Mouse (Mus musculus) kidney, embryonic 14.5 days (tissue): Measurements from ENCODE around the gene B3gntl1. TPM values are rescaled to one million over a fixed set of nuclear protein-coding genes. Genes with fewer than 3 reads are reported as not detected.

Experiments
- ATAC-seq: fragments of 200-750 bp; cut with Nextera tagmentation; 2 replicates; pipeline ENCODE4 v1.8.0; 2017; ENCODE audit warnings: moderate number of reproducible peaks, mild to moderate bottlenecking, moderate TSS enrichment, moderate library complexity; ENCODE audit not compliant: low FRiP score, low TSS enrichment
- H3K27ac ChIP-seq: fragments of 300-500 bp; sonication (generic); 2 replicates; pipeline ENCODE4 v1.5.1; 2014; ENCODE audit warnings: low read depth, mild to moderate bottlenecking, low read length, moderate library complexity, mixed read lengths
- H3K27me3 ChIP-seq: fragments of 300-500 bp; sonication (generic); 2 replicates; pipeline ENCODE4 v1.6.1; 2014; ENCODE audit warnings: mild to moderate bottlenecking, low read length; ENCODE audit not compliant: control insufficient read depth, insufficient read depth
- H3K36me3 ChIP-seq: fragments of 300-500 bp; sonication (generic); 2 replicates; pipeline ENCODE4 v1.6.1; 2014; ENCODE audit warnings: low read length, mixed read lengths; ENCODE audit not compliant: control insufficient read depth, insufficient read depth
- H3K4me1 ChIP-seq: fragments of 300-500 bp; sonication (generic); 2 replicates; pipeline ENCODE4 v1.6.1; 2014; ENCODE audit warnings: low read length, mixed read lengths; ENCODE audit not compliant: control insufficient read depth, insufficient read depth
- H3K4me2 ChIP-seq: fragments of 300-500 bp; sonication (generic); replicated peaks from 2 replicates; pipeline ENCODE4 v1.6.1; 2014; ENCODE audit warnings: low read depth, mild to moderate bottlenecking, low read length
- H3K4me3 ChIP-seq: fragments of 300-500 bp; sonication (generic); 2 replicates; pipeline ENCODE4 v1.5.1; 2014; ENCODE audit warnings: mild to moderate bottlenecking, low read length
- H3K9ac ChIP-seq: fragments of 300-500 bp; sonication (generic); 2 replicates; pipeline ENCODE4 v1.6.1; 2014; ENCODE audit warnings: low read depth, mild to moderate bottlenecking, low read length, moderate library complexity
- H3K9me3 ChIP-seq: fragments of 300-500 bp; sonication (generic); 2 replicates; pipeline ENCODE4 v1.6.1; 2016; ENCODE audit warnings: low read length; ENCODE audit not compliant: control insufficient read depth
- whole genome bisulfite sequencing: fragments of 180-500 bp; shearing (Covaris S2); extraction: QIAGEN DNeasy Blood & Tissue Kit; methylation state at CpG from one replicate; pipeline ENCODE4 v1.1.7; 2014; 5-methylcytosine and 5-hydroxymethylcytosine counted together
- polyA plus RNA-seq: library from polyadenylated mRNA; unstranded; fragments of >200 nt; fragmentation: Nextera tagmentation; extraction: Ambion mirVana; gene quantifications from 2 replicates; pipeline ENCODE4 v1.2.1, GENCODE M21; 2014

The B3gntl1 gene
- polyA plus RNA-seq, 1 experiment from 2014 or later = 7.6 TPM

DNA sequence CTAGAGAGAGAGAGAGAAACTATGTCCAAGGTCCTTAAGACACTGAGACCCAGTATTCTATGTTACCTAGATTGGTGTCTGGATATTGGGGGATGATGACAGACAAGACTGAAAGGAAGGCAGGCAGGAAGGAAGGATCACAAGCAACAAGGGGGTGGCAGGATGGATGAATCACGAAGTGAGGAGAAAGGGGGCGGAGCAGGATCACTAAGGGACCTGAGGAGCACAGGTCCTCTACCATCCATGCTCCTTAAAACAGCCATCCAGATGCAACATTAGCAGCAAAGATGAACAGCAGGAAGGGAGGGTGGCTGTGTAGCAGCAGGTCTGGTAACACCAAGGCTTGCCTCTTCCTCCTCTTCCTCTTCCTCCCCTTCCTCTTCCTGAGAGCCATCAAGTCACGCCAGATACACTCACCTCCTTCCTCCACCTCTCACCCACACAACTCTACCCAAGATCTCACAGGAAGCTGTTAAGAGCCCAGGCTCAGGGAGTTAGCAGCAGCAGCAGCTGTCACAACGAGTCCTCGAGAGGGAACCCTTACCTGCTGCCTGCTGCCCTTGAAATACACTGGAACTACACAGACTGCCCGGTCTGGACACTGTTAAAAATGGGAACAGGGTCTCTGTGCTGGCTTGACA is 17.7 kb downstream of the B3gntl1 start:
- no peaks in the 10 kb centered on the region for H3K36me3 ChIP-seq
- H3K4me2 ChIP-seq = no peak overlapping the region
- H3K4me1 ChIP-seq = no peaks in the 10 kb centered on the region
- no peak overlapping the region for H3K4me3 ChIP-seq
- H3K27me3 ChIP-seq = no peaks in the 10 kb centered on the region
- H3K9me3 ChIP-seq = no peaks in the 10 kb centered on the region
- no peak for ATAC-seq
- H3K27ac ChIP-seq = no peak overlapping the region
- no peak overlapping the region for H3K9ac ChIP-seq
- WGBS = 71% methylated on average over 6 of the region's 6 CpGs

DNA sequence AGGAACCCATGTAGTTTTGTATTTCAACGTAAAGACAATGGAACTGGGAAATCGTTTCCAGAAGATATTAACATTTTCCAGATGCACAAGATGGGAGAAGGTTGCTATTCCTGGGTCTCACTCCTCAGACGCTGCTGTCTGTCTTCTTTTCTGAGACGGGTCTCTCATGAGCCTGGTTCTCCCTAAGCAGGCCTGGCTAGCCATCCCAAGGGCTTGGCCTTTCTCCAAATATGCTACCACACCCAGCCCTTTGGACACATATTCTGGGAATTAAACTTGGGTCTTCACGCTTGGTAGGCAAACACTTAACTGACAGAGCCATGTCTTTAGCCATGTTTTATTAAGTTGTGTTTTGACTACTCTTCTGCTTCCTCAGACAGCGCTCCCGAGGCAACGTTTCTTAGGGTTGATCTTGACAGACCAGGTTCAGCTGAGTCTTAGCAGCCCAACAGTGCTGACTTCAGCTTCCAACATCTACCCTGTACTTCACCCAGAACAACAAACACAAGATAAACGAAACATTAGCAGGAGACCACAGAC is 18.5 kb downstream of the B3gntl1 start:
- no peaks in the 10 kb centered on the region for H3K9me3 ChIP-seq
- ATAC-seq = no peak
- no peaks in the 10 kb centered on the region for H3K36me3 ChIP-seq
- H3K27me3 ChIP-seq = no peaks in the 10 kb centered on the region
- 84% methylated on average over 9 of the region's 9 CpGs for WGBS
- no peaks in the 10 kb centered on the region for H3K4me1 ChIP-seq
- no peak overlapping the region for H3K4me3 ChIP-seq
- H3K4me2 ChIP-seq = no peak overlapping the region
- H3K9ac ChIP-seq = no peak overlapping the region
- no peak overlapping the region for H3K27ac ChIP-seq

DNA sequence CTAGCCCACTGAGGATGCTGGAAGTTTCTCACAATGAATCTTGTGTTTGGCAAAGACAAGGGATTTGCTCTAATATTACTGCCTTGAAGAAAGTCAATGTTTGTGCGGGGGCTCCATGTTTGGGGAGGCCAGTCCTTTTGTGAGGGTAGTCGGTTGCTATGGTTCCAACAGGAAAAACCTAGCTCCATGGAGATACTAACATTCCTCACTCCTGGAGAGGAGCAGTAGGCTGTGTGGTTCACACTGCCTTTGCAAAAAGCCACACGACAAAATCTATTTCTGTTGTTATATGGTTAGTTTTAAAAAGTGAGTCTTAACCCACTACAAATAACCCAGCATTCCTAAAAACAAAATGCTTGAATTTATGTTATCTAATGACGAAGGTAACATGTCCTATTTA is 19.3 kb downstream of the B3gntl1 start:
- Histone ChIP-seq H3K4me3 (no peak overlapping the region), H3K9me3 (no peaks in the 10 kb centered on the region), H3K9ac (no peak overlapping the region), H3K27ac (no peak overlapping the region), H3K36me3 (no peaks in the 10 kb centered on the region), H3K4me1 (no peaks in the 10 kb centered on the region), H3K27me3 (no peaks in the 10 kb centered on the region), H3K4me2 (no peak overlapping the region)
- 86% methylated on average over 4 of the region's 4 CpGs for WGBS
- no peak for ATAC-seq

DNA sequence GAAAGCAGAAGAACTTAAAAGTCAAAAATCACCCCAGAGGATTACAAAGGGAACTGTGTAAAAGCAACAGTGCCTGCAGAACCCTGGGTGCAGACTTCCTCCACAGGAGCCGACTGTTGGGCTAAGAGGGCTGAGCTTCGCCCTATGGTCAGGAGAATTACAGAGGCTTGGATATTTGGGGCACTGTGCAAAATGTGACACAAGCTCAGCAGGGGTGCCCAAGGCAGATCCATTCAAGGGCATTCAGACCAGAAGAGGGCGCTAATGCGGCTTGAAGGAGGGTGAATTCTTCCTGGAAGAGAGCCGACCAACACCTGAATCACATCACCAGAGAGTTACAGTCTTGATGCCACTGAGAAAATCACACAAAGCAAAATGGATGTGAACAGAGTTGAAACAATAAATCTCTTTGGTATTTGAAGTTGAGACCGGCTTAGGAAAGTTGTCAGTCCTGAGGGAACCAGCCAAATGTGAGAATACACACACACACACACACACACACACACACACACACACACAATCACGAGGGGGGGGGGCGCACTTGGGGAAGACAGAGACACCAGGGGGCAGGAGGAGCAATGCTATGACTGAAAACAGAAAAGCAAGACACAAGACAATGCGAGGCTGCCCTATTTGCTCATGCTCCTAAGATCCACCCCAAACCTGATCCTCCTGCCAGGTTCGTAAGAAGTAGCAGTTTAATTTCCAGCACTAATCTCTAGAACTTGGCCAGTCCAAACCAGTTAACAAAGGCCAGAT is 20.2 kb downstream of the B3gntl1 start:
- WGBS = 52% methylated on average over 10 of the region's 10 CpGs
- no peak overlapping the region for H3K27ac ChIP-seq
- no peak overlapping the region for H3K4me2 ChIP-seq
- no peak overlapping the region for H3K9ac ChIP-seq
- no peaks in the 10 kb centered on the region for H3K36me3 ChIP-seq
- no peaks in the 10 kb centered on the region for H3K4me1 ChIP-seq
- H3K27me3 ChIP-seq = no peaks in the 10 kb centered on the region
- no peaks in the 10 kb centered on the region for H3K9me3 ChIP-seq
- H3K4me3 ChIP-seq = no peak overlapping the region
- 0 out of 2 replicates have a peak, but pooled peaks have one; percentile 49 for ATAC-seq

DNA sequence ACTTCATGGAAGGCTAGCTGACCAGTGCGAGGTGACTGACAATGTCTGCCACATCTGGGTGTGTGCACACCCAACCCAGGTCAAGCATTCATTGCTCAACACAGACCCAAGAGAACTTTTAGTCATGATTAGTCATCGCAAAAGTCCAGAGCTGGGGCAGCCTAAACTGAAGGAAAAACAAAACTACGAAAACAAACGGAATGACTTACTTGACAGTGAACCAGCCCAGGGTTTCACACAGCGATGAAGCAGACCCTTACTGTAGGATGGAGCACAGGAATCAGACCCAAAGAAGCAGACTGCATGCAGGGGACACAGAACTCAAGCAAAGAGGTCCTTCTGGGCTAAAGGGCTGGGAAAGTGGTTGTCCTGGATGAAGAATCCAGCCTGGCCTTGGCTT is 21.0 kb downstream of the B3gntl1 start:
- no peak overlapping the region for H3K27ac ChIP-seq
- H3K4me2 ChIP-seq = no peak overlapping the region
- H3K9ac ChIP-seq = no peak overlapping the region
- H3K4me3 ChIP-seq = no peak overlapping the region
- H3K4me1 ChIP-seq = no peaks in the 10 kb centered on the region
- no peaks in the 10 kb centered on the region for H3K27me3 ChIP-seq
- H3K36me3 ChIP-seq = no peaks in the 10 kb centered on the region
- ATAC-seq = no peak
- H3K9me3 ChIP-seq = no peaks in the 10 kb centered on the region
- 85% methylated on average over 5 of the region's 5 CpGs for WGBS

DNA sequence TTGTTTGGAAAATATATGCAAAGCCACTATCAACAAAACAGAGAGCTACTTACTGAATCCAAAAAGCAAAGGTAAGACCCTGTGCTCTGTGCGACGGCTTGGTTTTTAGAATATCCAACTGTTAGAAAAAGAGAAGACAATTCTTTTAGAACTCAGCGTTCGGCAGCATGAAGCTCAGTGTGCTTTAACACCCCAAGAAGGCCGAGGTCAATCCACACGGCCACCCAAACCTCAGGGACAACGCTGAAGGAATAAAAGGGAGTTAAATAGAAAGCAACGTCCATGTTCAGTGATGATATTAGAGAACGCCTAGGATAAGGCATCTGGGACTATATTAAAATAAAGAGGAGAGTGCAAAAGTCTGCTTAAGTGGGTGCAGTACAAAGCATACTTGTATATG is 21.4 kb downstream of the B3gntl1 start:
- H3K27me3 ChIP-seq = no peaks in the 10 kb centered on the region
- H3K4me2 ChIP-seq = no peak overlapping the region
- H3K9ac ChIP-seq = no peak overlapping the region
- H3K36me3 ChIP-seq = no peaks in the 10 kb centered on the region; the same call in 1 of the 2 replicates
- ATAC-seq = no peak
- no peaks in the 10 kb centered on the region for H3K4me1 ChIP-seq
- H3K9me3 ChIP-seq = no peaks in the 10 kb centered on the region
- WGBS = 96% methylated on average over 9 of the region's 9 CpGs
- no peak overlapping the region for H3K4me3 ChIP-seq
- no peak overlapping the region for H3K27ac ChIP-seq

DNA sequence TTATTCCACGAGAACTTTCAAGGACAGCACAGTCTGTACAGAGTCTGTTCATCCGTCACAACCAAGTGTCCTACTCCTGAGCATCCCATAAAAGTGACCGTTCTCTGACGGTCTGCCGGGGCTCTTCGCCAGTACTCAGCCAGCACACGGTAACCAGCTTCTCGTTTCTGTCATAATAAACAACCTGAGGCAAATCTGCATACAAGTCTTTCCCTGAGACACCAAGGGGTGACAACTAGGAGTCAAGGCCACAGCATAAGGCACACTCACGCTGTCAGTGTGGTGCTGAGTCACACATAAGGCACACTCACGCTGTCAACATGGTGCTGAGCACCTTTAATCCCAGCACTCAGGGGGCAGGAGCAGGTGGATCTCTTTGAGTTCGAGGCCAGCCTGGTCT is 22.3 kb downstream of the B3gntl1 start:
- 91% methylated on average over 11 of the region's 11 CpGs for WGBS
- H3K4me1 ChIP-seq = no peaks in the 10 kb centered on the region
- H3K27me3 ChIP-seq = no peaks in the 10 kb centered on the region
- no peaks in the 10 kb centered on the region for H3K9me3 ChIP-seq
- H3K9ac ChIP-seq = no peak overlapping the region
- no peak overlapping the region for H3K4me2 ChIP-seq
- no peak overlapping the region for H3K4me3 ChIP-seq
- no peak overlapping the region for H3K27ac ChIP-seq
- no peaks in the 10 kb centered on the region; the same call in 1 of the 2 replicates for H3K36me3 ChIP-seq
- ATAC-seq = no peak

DNA sequence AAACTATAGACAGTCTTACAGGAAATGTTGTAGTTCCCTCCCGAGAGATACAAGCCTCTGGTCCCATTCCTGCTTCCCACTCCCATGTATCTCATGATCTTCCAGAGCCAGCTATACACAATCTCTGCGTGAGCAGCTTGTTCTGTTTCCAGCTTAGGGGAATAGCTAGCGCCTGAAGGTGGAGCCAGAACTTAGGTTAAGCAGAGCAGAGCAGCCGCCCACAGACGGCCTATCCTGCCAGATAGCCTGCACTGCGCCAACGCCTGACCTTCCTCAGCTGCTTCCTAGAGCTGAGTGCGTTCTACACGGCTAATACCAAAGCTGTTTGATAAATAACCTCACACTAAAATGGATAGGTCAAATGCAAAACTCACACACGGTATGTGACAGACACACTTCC is 23.1 kb downstream of the B3gntl1 start:
- no peak overlapping the region for H3K27ac ChIP-seq
- H3K4me1 ChIP-seq = no peaks in the 10 kb centered on the region
- no peak overlapping the region for H3K4me2 ChIP-seq
- no peak overlapping the region for H3K4me3 ChIP-seq
- no peak overlapping the region for H3K9ac ChIP-seq
- no peaks in the 10 kb centered on the region for H3K27me3 ChIP-seq
- WGBS = 76% methylated on average over 10 of the region's 10 CpGs
- ATAC-seq = no peak
- no peaks in the 10 kb centered on the region; the same call in 1 of the 2 replicates for H3K36me3 ChIP-seq
- no peaks in the 10 kb centered on the region for H3K9me3 ChIP-seq

DNA sequence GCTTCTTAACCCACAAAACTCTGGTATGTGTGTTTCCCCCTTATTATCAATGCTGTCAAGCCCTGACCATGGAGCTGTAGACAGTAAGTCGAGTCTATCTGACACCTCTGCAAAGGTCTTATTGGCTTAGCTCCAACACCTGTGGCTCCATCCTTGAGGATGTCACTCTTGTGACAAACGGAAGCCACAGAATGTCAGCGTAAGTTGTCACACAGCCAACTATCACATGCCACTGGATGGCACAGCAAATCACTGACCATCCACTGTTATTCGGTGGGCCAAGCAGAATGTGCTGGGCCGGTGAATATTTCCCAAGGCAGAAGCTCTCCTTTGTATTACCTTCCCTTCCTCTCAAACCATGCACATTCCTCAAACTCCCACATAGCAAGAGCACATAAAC is 24.8 kb downstream of the B3gntl1 start:
- no peaks in the 10 kb centered on the region; the same call in 1 of the 2 replicates for H3K36me3 ChIP-seq
- no peaks in the 10 kb centered on the region for H3K27me3 ChIP-seq
- H3K4me1 ChIP-seq = no peaks in the 10 kb centered on the region
- no peak overlapping the region for H3K4me3 ChIP-seq
- WGBS = 92% methylated on average over 5 of the region's 5 CpGs
- H3K27ac ChIP-seq = no peak overlapping the region
- no peak overlapping the region for H3K9ac ChIP-seq
- no peak for ATAC-seq
- H3K9me3 ChIP-seq = no peaks in the 10 kb centered on the region
- no peak overlapping the region for H3K4me2 ChIP-seq
